Mouse (Mus musculus): ENCODE results near the gene Inpp4a. TPM values are rescaled to one million over a fixed set of nuclear protein-coding genes. Genes with fewer than 3 reads are reported as not detected.

The Inpp4a gene
- total RNA-seq (2023) = 10 to 100 TPM; 28.6 to 30.4 TPM

GRCm38 (mm10) chr1:37299540-37300491 is at the start of gene Inpp4a:
Gene Inpp4a (plus strand): TSS chr1:37299865.

GRCm38 (mm10) chr1:37429366-37430296 is 130.0 kb downstream of the Inpp4a start, which contains the start of the genes Coa5 and Unc50:
Gene Coa5 (minus strand): TSS chr1:37430103.
Gene Unc50 (plus strand): TSS chr1:37430139.

Other genes with a start within 250 kb of the Inpp4a start
- not detected for gene Cnga3, start 85.4 kb upstream of the Inpp4a start, total RNA-seq (2023)
- gene Coa5, start 130.2 kb downstream of the Inpp4a start, total RNA-seq (2023) = 10 to 100 TPM; 39.2 to 43.8 TPM
- gene Unc50, start 130.3 kb downstream of the Inpp4a start, total RNA-seq (2023) = 10 to 100 TPM; 35.1 to 39.2 TPM
- 10 to 100 TPM; 65.6 to 77.6 TPM for gene Mgat4a, start 241.2 kb downstream of the Inpp4a start, total RNA-seq (2023)